Mouse (Mus musculus) hindbrain, embryonic 11.5 days (tissue): ENCODE results near the gene Rd3. TPM values are rescaled to one million over a fixed set of nuclear protein-coding genes. Genes with fewer than 3 reads are reported as not detected.

ENCODE experiments used
- ATAC-seq: fragments of 200-750 bp; cut with Nextera tagmentation; 2 replicates; pipeline ENCODE4 v1.8.0; 2017; ENCODE audit warnings: mild to moderate bottlenecking, moderate TSS enrichment, moderate library complexity; ENCODE audit not compliant: low FRiP score
- DNase-seq: peaks from one replicate; pipeline ENCODE4 v3.0.0-alpha.2; 2015; ENCODE audit warnings: low spot score
- H3K27ac ChIP-seq: fragments of 300-500 bp; sonication (generic); 2 replicates; pipeline ENCODE4 v1.5.1; 2014; ENCODE audit warnings: mild to moderate bottlenecking, low read depth, low read length
- H3K27me3 ChIP-seq: fragments of 300-500 bp; sonication (generic); 2 replicates; pipeline ENCODE4 v1.6.1; 2014; ENCODE audit warnings: mild to moderate bottlenecking, low read length, moderate library complexity, mixed read lengths; ENCODE audit not compliant: control insufficient read depth, insufficient read depth
- H3K36me3 ChIP-seq: fragments of 300-500 bp; sonication (generic); 2 replicates; pipeline ENCODE4 v1.6.1; 2014; ENCODE audit warnings: mild to moderate bottlenecking, low read length, moderate library complexity, mixed read lengths; ENCODE audit not compliant: control insufficient read depth, insufficient read depth
- H3K4me1 ChIP-seq: fragments of 300-500 bp; sonication (generic); replicated peaks from 2 replicates; pipeline ENCODE4 v1.6.1; 2014; ENCODE audit warnings: low read length, mixed read lengths; ENCODE audit not compliant: control insufficient read depth, insufficient read depth
- H3K4me2 ChIP-seq: fragments of 300-500 bp; sonication (generic); replicated peaks from 2 replicates; pipeline ENCODE4 v1.6.1; 2014; ENCODE audit warnings: mild to moderate bottlenecking, low read depth, low read length
- H3K4me3 ChIP-seq: fragments of 300-500 bp; sonication (generic); 2 replicates; pipeline ENCODE4 v1.5.1; 2014; ENCODE audit warnings: low read depth, low read length
- H3K9ac ChIP-seq: fragments of 300-500 bp; sonication (generic); 2 replicates; pipeline ENCODE4 v1.6.1; 2014; ENCODE audit warnings: low read depth, low read length
- H3K9me3 ChIP-seq: fragments of 300-500 bp; sonication (generic); 2 replicates; pipeline ENCODE4 v1.6.1; 2016; ENCODE audit warnings: low read length; ENCODE audit not compliant: control insufficient read depth
- WGBS: fragments of 180-500 bp; shearing (Covaris S2); extraction: QIAGEN DNeasy Blood & Tissue Kit; methylation state at CpG from one replicate; pipeline ENCODE4 v1.1.7; 2014; 5-methylcytosine and 5-hydroxymethylcytosine counted together
- polyA plus RNA-seq: library from polyadenylated mRNA; unstranded; fragments of >200 nt; fragmentation: Nextera tagmentation; extraction: Ambion mirVana; gene quantifications from 2 replicates; pipeline ENCODE4 v1.2.1, GENCODE M21; 2014

Gene Rd3
- polyA plus RNA-seq, result 2.1 and 3.8 TPM in 2 replicates

GRCm38 (mm10) chr1:191977187-191977586 lies at the start of gene Rd3:
Gene Rd3 (plus strand): TSS chr1:191977370.
- Histone ChIP-seq H3K27ac (no peak within 1 kb of the TSS), H3K4me3 (no peak within 1 kb of the TSS), H3K4me1 (no peaks in the 10 kb centered on the region), H3K27me3 (no peaks in the 10 kb centered on the region), H3K9ac (no peak within 1 kb of the TSS), H3K36me3 (no peaks in the 10 kb centered on the region), H3K9me3 (no peaks in the 10 kb centered on the region), H3K4me2 (no peak within 1 kb of the TSS)
- ATAC-seq (no peak), DNase-seq (peak; percentile 32)
- 54% methylated on average over 5 of the region's 5 CpGs for WGBS

GRCm38 (mm10) chr1:191928345-191928744 lies 48.8 kb upstream of the Rd3 start:
- H3K36me3 ChIP-seq, result no peaks in the 10 kb centered on the region
- no peaks in the 10 kb centered on the region for H3K4me1 ChIP-seq
- WGBS, result 78% methylated on average over 7 of the region's 7 CpGs
- ATAC-seq (no peak), DNase-seq (no peak)
- no peaks in the 10 kb centered on the region for H3K9me3 ChIP-seq
- H3K27me3 ChIP-seq, result no peaks in the 10 kb centered on the region
- H3K4me3 ChIP-seq, result no peak overlapping the region
- no peak overlapping the region for H3K9ac ChIP-seq
- H3K4me2 ChIP-seq, result no peak overlapping the region
- no peak overlapping the region for H3K27ac ChIP-seq

GRCm38 (mm10) chr1:191929065-191929464 lies 48.1 kb upstream of the Rd3 start:
- Histone ChIP-seq H3K9ac (no peak overlapping the region), H3K9me3 (no peaks in the 10 kb centered on the region), H3K36me3 (no peaks in the 10 kb centered on the region), H3K4me1 (no peaks in the 10 kb centered on the region), H3K27me3 (no peaks in the 10 kb centered on the region), H3K27ac (no peak overlapping the region), H3K4me2 (no peak overlapping the region), H3K4me3 (no peak overlapping the region)
- no peak for ATAC-seq
- WGBS, result 81% methylated on average over 8 of the region's 8 CpGs
- DNase-seq, result no peak

GRCm38 (mm10) chr1:191929897-191930524 lies 47.2 kb upstream of the Rd3 start:
- H3K4me1 ChIP-seq, result no peaks in the 10 kb centered on the region
- H3K9me3 ChIP-seq, result no peaks in the 10 kb centered on the region
- no peak for DNase-seq
- 72% methylated on average over 12 of the region's 12 CpGs for WGBS
- H3K36me3 ChIP-seq, result no peaks in the 10 kb centered on the region
- H3K4me3 ChIP-seq, result no peak overlapping the region
- H3K4me2 ChIP-seq, result no peak overlapping the region
- no peak overlapping the region for H3K27ac ChIP-seq
- no peak for ATAC-seq
- no peaks in the 10 kb centered on the region for H3K27me3 ChIP-seq
- no peak overlapping the region for H3K9ac ChIP-seq

GRCm38 (mm10) chr1:191930525-191931105 lies 46.6 kb upstream of the Rd3 start:
- no peaks in the 10 kb centered on the region for H3K27me3 ChIP-seq

GRCm38 (mm10) chr1:191932286-191932985 lies 44.7 kb upstream of the Rd3 start:
- Histone ChIP-seq H3K36me3 (no peaks in the 10 kb centered on the region), H3K9ac (no peak overlapping the region), H3K27me3 (no peaks in the 10 kb centered on the region), H3K27ac (no peak overlapping the region), H3K4me2 (no peak overlapping the region), H3K4me1 (no peaks in the 10 kb centered on the region), H3K9me3 (no peaks in the 10 kb centered on the region), H3K4me3 (no peak overlapping the region)
- WGBS, result 66% methylated on average over 8 of the region's 8 CpGs
- DNase-seq, result no peak
- no peak for ATAC-seq

More at GRCm38 (mm10) chr1:191930525-191931105, 46.6 kb upstream of the Rd3 start:
- Histone ChIP-seq H3K9me3 (no peaks in the 10 kb centered on the region), H3K9ac (no peak overlapping the region), H3K4me2 (no peak overlapping the region), H3K4me1 (no peaks in the 10 kb centered on the region), H3K4me3 (no peak overlapping the region), H3K36me3 (no peaks in the 10 kb centered on the region), H3K27ac (no peak overlapping the region)
- DNase-seq, result no peak
- no peak for ATAC-seq
- WGBS, result 75% methylated on average over 3 of the region's 3 CpGs

GRCm38 (mm10) chr1:191932986-191933632 lies 44.1 kb upstream of the Rd3 start:
- no peaks in the 10 kb centered on the region for H3K9me3 ChIP-seq
- H3K27me3 ChIP-seq, result no peaks in the 10 kb centered on the region
- 79% methylated on average over 4 of the region's 4 CpGs for WGBS
- no peaks in the 10 kb centered on the region for H3K4me1 ChIP-seq
- no peak for DNase-seq
- no peak overlapping the region for H3K27ac ChIP-seq
- ATAC-seq, result no peak
- H3K36me3 ChIP-seq, result no peaks in the 10 kb centered on the region
- no peak overlapping the region for H3K4me3 ChIP-seq
- no peak overlapping the region for H3K4me2 ChIP-seq
- H3K9ac ChIP-seq, result no peak overlapping the region

- H3K4me2 ChIP-seq, result no peak overlapping the region
- no peak overlapping the region for H3K9ac ChIP-seq
- H3K4me3 ChIP-seq, result no peak overlapping the region
- no peak overlapping the region for H3K27ac ChIP-seq
- H3K36me3 ChIP-seq, result no peaks in the 10 kb centered on the region
- 81% methylated on average over 6 of the region's 6 CpGs for WGBS
- H3K4me1 ChIP-seq, result no peaks in the 10 kb centered on the region
- ATAC-seq, result no peak
- H3K27me3 ChIP-seq, result no peaks in the 10 kb centered on the region
- H3K9me3 ChIP-seq, result no peaks in the 10 kb centered on the region
- no peak for DNase-seq
These were observed 33.5 kb upstream of the Rd3 start for GRCm38 (mm10) chr1:191943638-191944037.
